Mouse (Mus musculus) thymus, adult 2 months (tissue): ENCODE results near the gene Gpr82.

Experiments used
- CTCF ChIP-seq: fragments of 200-500 bp; IDR thresholded peaks from 2 replicates; pipeline ENCODE4 v1.5.1; 2012; ENCODE audit warnings: mild to moderate bottlenecking, control low read depth, low read length, moderate library complexity, borderline replicate concordance; ENCODE audit not compliant: control insufficient read depth, poor library complexity, insufficient read depth; ENCODE audit errors: extremely low read depth
- POLR2A ChIP-seq: fragments of 200-500 bp; IDR thresholded peaks from 2 replicates; pipeline ENCODE4 v1.6.1; 2012; ENCODE audit warnings: mild to moderate bottlenecking, low read length, control low read depth, moderate library complexity; ENCODE audit not compliant: control insufficient read depth, poor library complexity, insufficient read depth; ENCODE audit errors: extremely low read depth

GRCm38 (mm10) chrX:13655005-13655421, 6.2 kb upstream of the Gpr82 start:
- TF ChIP-seq CTCF = no peak
- TF ChIP-seq POLR2A = no peak
